In genomic region chr19:37059623-37060022, GRCm38 (mm10) we compare ENCODE assay signal across 9 mouse cellular contexts.
DNase-seq lines count a peak whose midpoint lies in the region; ATAC-seq and TF ChIP-seq lines count a peak whose summit lies in the region.
"Had no signal": no experiment of that assay in that cellular context is flagged by ENCODE, and none has a peak within 500 bp of the region (broad histone marks: within the 10 kb centered on the region; RNA-seq: fewer than 3 reads in every experiment).

No protein-coding gene starts in this region.

- peaks cover 3% of the 10 kb centered on the region for H3K4me1 ChIP-seq in cerebellum, adult 2 months (ENCODE audit: control insufficient read depth, insufficient read depth, low read length)
- peaks cover 11% of the 10 kb centered on the region for H3K4me1 ChIP-seq in heart, postnatal 0 days (ENCODE audit: control insufficient read depth, insufficient read depth)
- H3K4me1 ChIP-seq in midbrain, embryonic 10.5 days, result peaks cover 3% of the 10 kb centered on the region; the same call in 1 of the 2 replicates

- 2% methylated on average over 2 of the region's 2 CpGs for WGBS in cerebellum, adult 2 months
- WGBS in heart, postnatal 0 days, result 11% methylated on average over 2 of the region's 2 CpGs
- 72% methylated on average over 2 of the region's 2 CpGs for WGBS in midbrain, embryonic 10.5 days

- no peak for TF ChIP-seq EP300 in heart, postnatal 0 days (IDR thresholded peaks at IDR 0.05; ENCODE audit: low read depth)

- H3K36me3 ChIP-seq in heart, postnatal 0 days (replicated peaks; ENCODE audit: control insufficient read depth, insufficient read depth, low read length), result no peaks in the 10 kb centered on the region
- no peaks in the 10 kb centered on the region for H3K36me3 ChIP-seq in midbrain, embryonic 10.5 days

- H3K9me3 ChIP-seq in heart, postnatal 0 days (replicated peaks; ENCODE audit: control insufficient read depth, low read length), result no peaks in the 10 kb centered on the region
- H3K9me3 ChIP-seq in midbrain, embryonic 10.5 days (replicated peaks), result no peaks in the 10 kb centered on the region

- no peak for TF ChIP-seq POLR2A in cerebellum, adult 2 months (IDR thresholded peaks at IDR 0.05; ENCODE audit: borderline replicate concordance, insufficient read depth, low read length)

- peak; percentile 58 to 79 for DNase-seq in cerebellum, adult 2 months
- no peak for DNase-seq in cerebellum, postnatal 4 days (ENCODE audit: low spot score in 2 of 2)
- DNase-seq in 3134 (ENCODE audit: extremely low read depth, insufficient read length, low spot score), result peak; percentile 49
- DNase-seq in cerebellum, adult 9-10 months, result peak; percentile 54
- peak; percentile 76 for DNase-seq in heart, postnatal 0 days (ENCODE audit: low spot score)
- no peak for DNase-seq in testis, postnatal 14 days (ENCODE audit: low spot score)
- DNase-seq in spleen, postnatal 10 days (ENCODE audit: low spot score in 2 of 2), result no peak
- DNase-seq in midbrain, embryonic 10.5 days (ENCODE audit: low spot score), result no peak

- no peaks in the 10 kb centered on the region for H3K27me3 ChIP-seq in cerebellum, adult 2 months (ENCODE audit: control insufficient read depth, insufficient read depth, low read length)
- H3K27me3 ChIP-seq in heart, postnatal 0 days (ENCODE audit: control insufficient read depth, insufficient read depth, low read length), result no peaks in the 10 kb centered on the region
- no peaks in the 10 kb centered on the region for H3K27me3 ChIP-seq in midbrain, embryonic 10.5 days (ENCODE audit: low read depth, poor library complexity, severe bottlenecking)

- ATAC-seq in heart, postnatal 0 days (ENCODE audit: insufficient read depth, low read depth), result peak; percentile 85
- ATAC-seq: forebrain, embryonic 16.5 days had no signal

- H3K9ac ChIP-seq in heart, postnatal 0 days (replicated peaks; ENCODE audit: low read depth, low read length), result no peak overlapping the region

- H3K4me2 ChIP-seq in heart, postnatal 0 days (ENCODE audit: low read depth, low read length), result peak overlapping the region; percentile 25; the same call in 1 of the 2 replicates

- H3K4me3 ChIP-seq in cerebellum, adult 2 months (replicated peaks; ENCODE audit: insufficient read depth, low read depth, low read length), result no peak overlapping the region
- H3K4me3 ChIP-seq in heart, postnatal 0 days (ENCODE audit: low read depth, low read length), result no peak overlapping the region
- H3K4me3 ChIP-seq in midbrain, embryonic 10.5 days, result no peak overlapping the region

- H3K27ac ChIP-seq in cerebellum, adult 2 months (ENCODE audit: insufficient read depth, low read length), result peak overlapping the region; percentile 77; the same call in 1 of the 2 replicates
- peak overlapping the region; percentile 65 for H3K27ac ChIP-seq in heart, postnatal 0 days (ENCODE audit: low read depth)
- H3K27ac ChIP-seq in midbrain, embryonic 10.5 days (replicated peaks), result no peak overlapping the region

- TF ChIP-seq CTCF in cerebellum, adult 2 months (IDR thresholded peaks at IDR 0.05; ENCODE audit: borderline replicate concordance, insufficient read depth, low read depth, low read length), result no peak
- no peak for TF ChIP-seq CTCF in heart, postnatal 0 days (IDR thresholded peaks at IDR 0.05; ENCODE audit: low read depth)

Comparison
In these comparisons a context has a peak if more than half of its experiments do, and no peak if none do; other contexts are left out.
1. DNase-seq: peak in cerebellum, adult 2 months (2 of 2), 3134 (single experiment), cerebellum, adult 9-10 months (single experiment) and heart, postnatal 0 days (single experiment); none in cerebellum, postnatal 4 days (0 of 2), testis, postnatal 14 days (single experiment), spleen, postnatal 10 days (0 of 2) and midbrain, embryonic 10.5 days (single experiment).